Mouse (Mus musculus) ES-E14 (cell line): ENCODE results near the gene Lrp1. TPM values are rescaled to one million over a fixed set of nuclear protein-coding genes. Genes with fewer than 3 reads are reported as not detected.

Experiments
- DNase-seq: peaks from one replicate; pipeline ENCODE4 v3.0.0-alpha.2; 2013; ENCODE audit warnings: low read depth, low spot score
- H3K27ac ChIP-seq: 2 replicates; pipeline ENCODE4 v1.5.1; 2012; ENCODE audit warnings: low read depth, mild to moderate bottlenecking, low read length, moderate library complexity, mixed read lengths; ENCODE audit not compliant: poor library complexity, insufficient read depth, severe bottlenecking
- H3K36me3 ChIP-seq: 2 replicates; pipeline ENCODE4 v1.6.1; 2012; ENCODE audit warnings: mild to moderate bottlenecking, low read length, moderate library complexity, mixed read lengths; ENCODE audit not compliant: control insufficient read depth, poor library complexity, insufficient read depth, severe bottlenecking
- H3K4me1 ChIP-seq, 2 experiments: fragments of 150-350 bp in 1 of 2; sonication (generic) in 1 of 2; 2 replicates each; pipeline ENCODE4 v1.6.1; 2012; ENCODE audit warnings: low read length in 2 of 2, mild to moderate bottlenecking in 1 of 2, mixed read lengths in 1 of 2; ENCODE audit not compliant: control insufficient read depth in 2 of 2, insufficient read depth in 2 of 2, poor library complexity in 1 of 2
- H3K4me3 ChIP-seq, 2 experiments: fragments of 150-350 bp in 1 of 2; sonication (generic) in 1 of 2; 2 replicates each; pipeline ENCODE4 v1.5.1; 2012; ENCODE audit warnings: low read length in 2 of 2, low read depth in 1 of 2, mild to moderate bottlenecking in 1 of 2, mixed read lengths in 1 of 2; ENCODE audit not compliant: insufficient read depth in 1 of 2, poor library complexity in 1 of 2, severe bottlenecking in 1 of 2
- H3K9ac ChIP-seq: 2 replicates; pipeline ENCODE4 v1.6.1; 2012; ENCODE audit warnings: low read depth, mild to moderate bottlenecking, low read length, mixed read lengths; ENCODE audit not compliant: poor library complexity, insufficient read depth, severe bottlenecking
- H3K9me3 ChIP-seq: fragments of 150-350 bp; sonication (generic); 2 replicates; pipeline ENCODE4 v1.6.1; 2012; ENCODE audit warnings: low read depth, mild to moderate bottlenecking, low read length; ENCODE audit not compliant: control insufficient read depth, insufficient read depth
- CHD2 ChIP-seq: IDR thresholded peaks from 2 replicates; pipeline ENCODE4 v1.6.1; 2014; ENCODE audit warnings: mild to moderate bottlenecking, low read depth, low read length, inconsistent platforms
- HCFC1 ChIP-seq: IDR thresholded peaks from 2 replicates; pipeline ENCODE4 v1.6.1; 2012; ENCODE audit warnings: low read length, inconsistent platforms, borderline replicate concordance; ENCODE audit not compliant: insufficient read depth
- MAFK ChIP-seq: IDR thresholded peaks from 2 replicates; pipeline ENCODE4 v1.6.1; 2014; ENCODE audit warnings: mild to moderate bottlenecking, low read depth, low read length, inconsistent platforms; ENCODE audit not compliant: insufficient read depth
- ZC3H11A ChIP-seq: IDR thresholded peaks from 2 replicates; pipeline ENCODE4 v1.6.1; 2012; ENCODE audit warnings: low read depth, mild to moderate bottlenecking, inconsistent platforms, low read length, borderline replicate concordance
- ZNF384 ChIP-seq: IDR thresholded peaks from 2 replicates; pipeline ENCODE4 v1.6.1; 2012; ENCODE audit warnings: low read depth, low read length, inconsistent platforms
- in situ Hi-C, 2 experiments: fragments of 600-800 bp; cut with MboI; formaldehyde crosslinking; loops; one replicate each; pipeline ENCODE4 v1.15.1; 2025; ENCODE audit warnings: low sequenced_read_pairs in 2 of 2, inconsistent platforms in 1 of 2; ENCODE audit not compliant: unreplicated experiment in 2 of 2
- total RNA-seq: library from RNA; depleted of rRNA; stranded (reverse); fragments of 300-350 nt; gene quantifications from 2 replicates; pipeline ENCODE4 v1.2.3, GENCODE M21; 2012

Gene Lrp1
- total RNA-seq, 1 experiment = 69.6 TPM

DNA sequence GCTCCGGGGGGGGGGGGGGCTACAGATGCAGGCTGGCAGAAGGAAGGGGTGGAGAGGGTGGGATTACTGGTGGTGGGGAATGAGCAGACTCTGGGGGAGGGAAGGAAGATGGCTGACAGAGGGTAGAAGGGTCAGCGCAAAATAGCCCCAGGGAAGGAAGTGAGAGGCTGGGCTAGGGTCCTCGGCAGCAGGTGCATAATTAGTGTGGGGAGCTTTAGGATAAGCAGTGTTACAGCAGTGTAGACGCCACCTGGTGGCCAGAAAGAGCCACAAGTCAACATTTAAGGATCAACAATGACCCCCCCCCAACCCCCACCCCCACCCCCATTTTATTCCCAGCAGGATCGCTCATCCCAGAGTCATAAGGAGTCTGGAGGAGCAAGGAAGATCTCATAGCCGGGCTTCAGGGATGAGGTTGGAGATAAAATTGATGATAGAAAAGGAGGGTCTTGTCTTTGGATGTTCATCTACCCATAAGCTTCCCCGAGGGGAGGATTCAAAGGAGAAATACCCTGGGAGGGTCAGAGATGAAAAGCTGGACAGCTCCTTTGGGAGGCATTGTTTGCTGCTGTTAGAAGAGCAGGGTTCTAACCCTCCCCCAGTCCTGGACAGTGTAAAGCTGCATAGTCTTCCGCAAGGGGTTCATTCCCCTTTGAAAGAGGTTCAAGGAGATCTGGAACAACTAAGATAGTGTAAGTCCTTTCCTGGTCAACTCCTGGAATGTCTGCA is 84.2 kb downstream of the Lrp1 start:
- no peak overlapping the region for H3K4me3 ChIP-seq
- peaks cover 1 to 34% of the 10 kb centered on the region in 2 experiments; a peak in 2 of 4 replicates for H3K4me1 ChIP-seq
- in situ Hi-C loops = no loop called here
- H3K9ac ChIP-seq = no peak overlapping the region
- no peaks in the 10 kb centered on the region; the same call in 1 of the 2 replicates for H3K36me3 ChIP-seq
- no peak overlapping the region for H3K27ac ChIP-seq
- H3K9me3 ChIP-seq = no peaks in the 10 kb centered on the region
- DNase-seq = no peak
- TF ChIP-seq MAFK (no peak), ZNF384 (no peak)

DNA sequence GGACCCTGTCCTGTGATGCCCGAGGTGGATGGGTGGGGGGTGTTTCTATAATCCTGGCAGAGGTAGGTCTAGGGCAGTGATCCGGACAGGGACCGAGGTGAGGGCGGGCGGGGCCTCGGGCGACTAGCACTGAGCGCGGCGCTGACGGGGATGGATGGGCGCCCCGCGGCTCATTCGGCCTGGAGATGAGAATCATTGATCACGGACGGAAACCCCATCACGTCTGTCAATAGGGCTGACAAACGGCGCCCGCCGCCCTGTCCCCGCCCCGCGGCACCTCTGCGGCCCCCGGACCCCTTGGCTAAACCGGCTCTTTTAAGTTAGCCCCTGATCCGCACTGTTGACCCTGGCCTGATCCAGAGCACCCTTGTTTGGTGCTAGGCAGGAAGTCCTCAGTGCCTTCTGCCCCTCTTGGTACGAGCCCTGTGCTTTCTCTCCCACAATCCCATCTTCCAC is 86.0 kb downstream of the Lrp1 start:
- no peak for DNase-seq
- Histone ChIP-seq H3K27ac (no peak overlapping the region), H3K9ac (no peak overlapping the region), H3K36me3 (no peaks in the 10 kb centered on the region; the same call in 1 of the 2 replicates), H3K9me3 (no peaks in the 10 kb centered on the region), H3K4me3 (peak overlapping the region; percentile 49 to 73), H3K4me1 (peaks cover 1 to 35% of the 10 kb centered on the region in 2 experiments; a peak in 2 of 4 replicates)
- TF ChIP-seq CHD2 = no peak
- TF ChIP-seq MAFK = no peak
- TF ChIP-seq ZNF384 = no peak
- no peak for TF ChIP-seq HCFC1
- no peak for TF ChIP-seq ZC3H11A
- in situ Hi-C loops = no loop called here

DNA sequence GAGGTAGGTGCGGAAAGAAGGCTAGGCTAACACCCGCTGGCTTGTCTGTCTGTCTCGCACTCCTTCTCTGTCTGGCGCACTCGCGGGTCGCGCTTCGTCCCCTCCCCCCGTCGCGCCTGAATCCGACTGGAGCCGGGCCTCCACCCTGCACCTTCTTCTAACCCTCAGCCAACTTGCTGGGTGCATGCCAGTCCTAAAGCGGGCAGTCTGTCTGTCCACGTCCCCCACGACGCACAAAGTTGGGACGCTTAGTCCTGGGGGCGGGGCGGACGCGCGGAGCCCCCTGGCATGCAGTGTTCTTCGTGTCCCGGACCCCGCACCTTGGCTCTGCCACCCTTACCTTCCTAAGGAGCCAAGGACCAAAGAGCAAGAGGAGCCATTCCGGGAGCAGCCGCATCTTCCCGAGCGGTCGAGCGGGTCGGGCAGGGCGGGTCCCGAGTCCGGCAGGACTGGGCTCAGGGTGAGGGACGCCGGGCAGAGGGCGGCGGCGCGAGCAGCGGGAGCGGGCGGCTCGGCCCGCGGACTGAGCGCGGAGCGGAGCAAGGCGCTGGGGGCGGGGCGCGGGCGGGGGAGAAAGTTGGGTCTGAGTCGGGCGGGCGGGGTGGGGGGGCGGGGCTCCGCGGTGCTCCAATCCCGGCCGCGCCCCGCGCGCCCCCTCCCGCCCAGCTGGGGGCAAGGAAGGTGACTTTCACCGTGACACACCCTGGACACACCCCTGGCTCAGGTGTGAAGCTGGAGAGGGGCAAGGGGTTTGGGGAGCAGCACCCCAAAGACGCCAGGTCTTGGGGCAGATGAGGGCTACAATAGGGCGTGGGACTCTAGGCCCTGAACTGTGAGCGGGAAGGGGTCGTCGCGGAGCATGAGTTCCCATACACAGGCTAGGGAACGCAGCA is 86.7 kb downstream of the Lrp1 start, which contains the start of gene Nxph4:
TSS of gene Nxph4 (minus strand) at position 524 of the 893 bp plus-strand sequence.
- H3K4me3 ChIP-seq = peak within 1 kb of the TSS; percentile 73
- H3K27ac ChIP-seq = no peak within 1 kb of the TSS
- DNase-seq = no peak
- no peak for TF ChIP-seq HCFC1
- TF ChIP-seq ZC3H11A = no peak
- no peak for TF ChIP-seq CHD2
- TF ChIP-seq ZNF384 = no peak
- no peak for TF ChIP-seq MAFK
- peaks cover 1 to 31% of the 10 kb centered on the region in 2 experiments; a peak in 2 of 4 replicates for H3K4me1 ChIP-seq
- no peaks in the 10 kb centered on the region; the same call in 1 of the 2 replicates for H3K36me3 ChIP-seq
- peak within 1 kb of the TSS; percentile 48; the same call in 1 of the 2 replicates for H3K9ac ChIP-seq
- in situ Hi-C loops = no loop called here
- no peaks in the 10 kb centered on the region for H3K9me3 ChIP-seq

- in situ Hi-C loops = no loop called here
- H3K4me3 ChIP-seq = no peak overlapping the region
Measured at GRCm38 (mm10) chr10:127531548-127531947, 89.4 kb downstream of the Lrp1 start.

More at GRCm38 (mm10) chr10:127531548-127531947, 89.4 kb downstream of the Lrp1 start:
- Histone ChIP-seq H3K27ac (no peak overlapping the region), H3K36me3 (no peaks in the 10 kb centered on the region), H3K9ac (no peak overlapping the region), H3K9me3 (no peaks in the 10 kb centered on the region), H3K4me1 (peaks cover 1 to 20% of the 10 kb centered on the region in 2 experiments; a peak in 2 of 4 replicates)
- DNase-seq = no peak
- TF ChIP-seq CHD2 (no peak), HCFC1 (no peak), MAFK (no peak), ZC3H11A (no peak), ZNF384 (no peak)
